Mouse (Mus musculus) limb, embryonic 11.5 days (tissue): ENCODE measurements around the gene Rab5c. TPM values are rescaled to one million over a fixed set of nuclear protein-coding genes. Genes with fewer than 3 reads are reported as not detected.

Experiments
- ATAC-seq: fragments of 200-750 bp; cut with Nextera tagmentation; 2 replicates; pipeline ENCODE4 v1.8.0; 2017; ENCODE audit warnings: low read depth; ENCODE audit not compliant: insufficient number of reproducible peaks, low FRiP score, low TSS enrichment
- DNase-seq: peaks from one replicate; pipeline ENCODE4 v3.0.0-alpha.2; 2015; ENCODE audit warnings: low spot score
- H3K27ac ChIP-seq: fragments of 300-500 bp; sonication (generic); replicated peaks from 2 replicates; pipeline ENCODE4 v1.5.1; 2014; ENCODE audit warnings: low read depth, mild to moderate bottlenecking, low read length
- H3K27me3 ChIP-seq: fragments of 300-500 bp; sonication (generic); 2 replicates; pipeline ENCODE4 v1.6.1; 2014; ENCODE audit warnings: mild to moderate bottlenecking, low read length, mixed read lengths; ENCODE audit not compliant: control insufficient read depth, insufficient read depth
- H3K36me3 ChIP-seq: fragments of 300-500 bp; sonication (generic); 2 replicates; pipeline ENCODE4 v1.6.1; 2014; ENCODE audit warnings: mild to moderate bottlenecking, low read length, moderate library complexity, mixed read lengths; ENCODE audit not compliant: control insufficient read depth, insufficient read depth
- H3K4me1 ChIP-seq: fragments of 300-500 bp; sonication (generic); 2 replicates; pipeline ENCODE4 v1.6.1; 2014; ENCODE audit warnings: low read length, mixed read lengths; ENCODE audit not compliant: control insufficient read depth, insufficient read depth
- H3K4me2 ChIP-seq: fragments of 300-500 bp; sonication (generic); 2 replicates; pipeline ENCODE4 v1.6.1; 2014; ENCODE audit warnings: low read depth, mild to moderate bottlenecking, moderate library complexity; ENCODE audit not compliant: severe bottlenecking
- H3K4me3 ChIP-seq: fragments of 300-500 bp; sonication (generic); 2 replicates; pipeline ENCODE4 v1.5.1; 2014; ENCODE audit warnings: low read depth, low read length
- H3K9ac ChIP-seq: fragments of 300-500 bp; sonication (generic); 2 replicates; pipeline ENCODE4 v1.6.1; 2014; ENCODE audit warnings: mild to moderate bottlenecking, low read length
- H3K9me3 ChIP-seq: fragments of 300-500 bp; sonication (generic); 2 replicates; pipeline ENCODE4 v1.6.1; 2016; ENCODE audit warnings: low read length; ENCODE audit not compliant: control insufficient read depth
- WGBS: fragments of 180-500 bp; shearing (Covaris S2); extraction: QIAGEN DNeasy Blood & Tissue Kit; methylation state at CpG from one replicate; pipeline ENCODE4 v1.1.7; 2014; 5-methylcytosine and 5-hydroxymethylcytosine counted together
- polyA plus RNA-seq: library from polyadenylated mRNA; unstranded; fragments of >200 nt; fragmentation: Nextera tagmentation; extraction: Ambion mirVana; gene quantifications from 2 replicates; pipeline ENCODE4 v1.2.1, GENCODE M21; 2014

Gene Rab5c
- polyA plus RNA-seq, 1 experiment from 2014 or later, result 68.7 TPM

- Histone ChIP-seq H3K4me3 (no peak overlapping the region), H3K27me3 (no peaks in the 10 kb centered on the region), H3K27ac (no peak overlapping the region), H3K4me1 (peaks cover 16% of the 10 kb centered on the region), H3K36me3 (peaks cover 14% of the 10 kb centered on the region), H3K4me2 (no peak overlapping the region), H3K9me3 (no peaks in the 10 kb centered on the region), H3K9ac (no peak overlapping the region)
- DNase-seq (no peak), ATAC-seq (no peak)
- 88% methylated on average over 3 of the region's 3 CpGs for WGBS
These were observed 21.4 kb downstream of the Rab5c start for GRCm38 (mm10) chr11:100716649-100717048.

GRCm38 (mm10) chr11:100714948-100715347, 23.1 kb downstream of the Rab5c start:
- peaks cover 19% of the 10 kb centered on the region for H3K4me1 ChIP-seq
- peaks cover 14% of the 10 kb centered on the region for H3K36me3 ChIP-seq
- no peak overlapping the region for H3K9ac ChIP-seq
- no peak overlapping the region for H3K27ac ChIP-seq
- 93% methylated on average over 6 of the region's 6 CpGs for WGBS
- no peak overlapping the region for H3K4me2 ChIP-seq
- DNase-seq (no peak), ATAC-seq (no peak)
- H3K4me3 ChIP-seq, result no peak overlapping the region
- H3K27me3 ChIP-seq, result no peaks in the 10 kb centered on the region
- H3K9me3 ChIP-seq, result no peaks in the 10 kb centered on the region

- DNase-seq (peak; percentile 86), ATAC-seq (no peak)
- peaks cover 14% of the 10 kb centered on the region for H3K36me3 ChIP-seq
- H3K9me3 ChIP-seq, result no peaks in the 10 kb centered on the region
- H3K27ac ChIP-seq, result no peak overlapping the region
- H3K27me3 ChIP-seq, result no peaks in the 10 kb centered on the region
- no peak overlapping the region for H3K4me3 ChIP-seq
- H3K4me1 ChIP-seq, result peaks cover 19% of the 10 kb centered on the region
- H3K9ac ChIP-seq, result peak overlapping the region; percentile 59; the same call in 1 of the 2 replicates
- WGBS, result 50% methylated on average over 6 of the region's 6 CpGs
- peak overlapping the region; percentile 51; the same call in 1 of the 2 replicates for H3K4me2 ChIP-seq
These were observed 23.5 kb downstream of the Rab5c start for GRCm38 (mm10) chr11:100714534-100714915.

GRCm38 (mm10) chr11:100713735-100714533, 24.1 kb downstream of the Rab5c start, which contains the start of gene Hspb9:
Hspb9 (plus strand) TSS chr11:100713850.
- H3K4me2 ChIP-seq, result peak within 1 kb of the TSS; percentile 70
- peak within 1 kb of the TSS; percentile 8; the same call in 1 of the 2 replicates for H3K4me3 ChIP-seq
- no peaks in the 10 kb centered on the region for H3K27me3 ChIP-seq
- peaks cover 19% of the 10 kb centered on the region for H3K4me1 ChIP-seq
- WGBS, result 3% methylated on average over 38 of the region's 38 CpGs
- H3K9ac ChIP-seq, result peak within 1 kb of the TSS; percentile 59
- ATAC-seq (no peak), DNase-seq (peak; percentile 71)
- peak within 1 kb of the TSS; percentile 51; the same call in 1 of the 2 replicates for H3K27ac ChIP-seq
- H3K9me3 ChIP-seq, result no peaks in the 10 kb centered on the region
- peaks cover 16% of the 10 kb centered on the region for H3K36me3 ChIP-seq

- peaks cover 19% of the 10 kb centered on the region for H3K4me1 ChIP-seq
- peaks cover 17% of the 10 kb centered on the region for H3K36me3 ChIP-seq
- H3K4me2 ChIP-seq, result peak overlapping the region; percentile 51
- H3K9ac ChIP-seq, result peak overlapping the region; percentile 59; the same call in 1 of the 2 replicates
- DNase-seq (no peak), ATAC-seq (no peak)
- H3K4me3 ChIP-seq, result no peak overlapping the region
- no peaks in the 10 kb centered on the region for H3K27me3 ChIP-seq
- no peak overlapping the region; the same call in 1 of the 2 replicates for H3K27ac ChIP-seq
- no peaks in the 10 kb centered on the region for H3K9me3 ChIP-seq
- WGBS, result 58% methylated on average over 4 of the region's 4 CpGs
These were observed 24.8 kb downstream of the Rab5c start for GRCm38 (mm10) chr11:100713174-100713573.

- Histone ChIP-seq H3K4me2 (peak within 1 kb of the TSS; percentile 70), H3K4me1 (peaks cover 19% of the 10 kb centered on the region), H3K9ac (peak within 1 kb of the TSS; percentile 96), H3K4me3 (peak within 1 kb of the TSS; percentile 85), H3K36me3 (peaks cover 16% of the 10 kb centered on the region), H3K27ac (peak within 1 kb of the TSS; percentile 86), H3K27me3 (no peaks in the 10 kb centered on the region), H3K9me3 (no peaks in the 10 kb centered on the region)
- peak; percentile 86 for DNase-seq
- peak; percentile 82 for ATAC-seq
- 3% methylated on average over 48 of the region's 48 CpGs for WGBS
These were observed 26.0 kb downstream of the Rab5c start, which contains the start of gene Kat2a for GRCm38 (mm10) chr11:100711783-100712615. Kat2a (minus strand) TSS chr11:100712465.

GRCm38 (mm10) chr11:100710977-100711376, 27.0 kb downstream of the Rab5c start:
- Histone ChIP-seq H3K4me3 (no peak overlapping the region), H3K27me3 (no peaks in the 10 kb centered on the region), H3K27ac (no peak overlapping the region), H3K36me3 (peaks cover 12% of the 10 kb centered on the region), H3K4me2 (no peak overlapping the region), H3K9me3 (no peaks in the 10 kb centered on the region), H3K4me1 (peaks cover 19% of the 10 kb centered on the region), H3K9ac (no peak overlapping the region)
- ATAC-seq (no peak), DNase-seq (no peak)
- 87% methylated on average over 4 of the region's 4 CpGs for whole genome bisulfite sequencing

- peaks cover 9% of the 10 kb centered on the region for H3K36me3 ChIP-seq
- WGBS, result 90% methylated on average over 15 of the region's 15 CpGs
- no peak overlapping the region for H3K4me2 ChIP-seq
- H3K9ac ChIP-seq, result no peak overlapping the region
- ATAC-seq, result no peak
- peaks cover 19% of the 10 kb centered on the region for H3K4me1 ChIP-seq
- H3K9me3 ChIP-seq, result no peaks in the 10 kb centered on the region
- no peak overlapping the region for H3K27ac ChIP-seq
- H3K27me3 ChIP-seq, result no peaks in the 10 kb centered on the region
- H3K4me3 ChIP-seq, result no peak overlapping the region
- DNase-seq, result no peak
These were observed 27.5 kb downstream of the Rab5c start for GRCm38 (mm10) chr11:100710528-100710927.
